Mouse (Mus musculus): ENCODE data around the gene Atp6v0c.

The Atp6v0c gene

DNA sequence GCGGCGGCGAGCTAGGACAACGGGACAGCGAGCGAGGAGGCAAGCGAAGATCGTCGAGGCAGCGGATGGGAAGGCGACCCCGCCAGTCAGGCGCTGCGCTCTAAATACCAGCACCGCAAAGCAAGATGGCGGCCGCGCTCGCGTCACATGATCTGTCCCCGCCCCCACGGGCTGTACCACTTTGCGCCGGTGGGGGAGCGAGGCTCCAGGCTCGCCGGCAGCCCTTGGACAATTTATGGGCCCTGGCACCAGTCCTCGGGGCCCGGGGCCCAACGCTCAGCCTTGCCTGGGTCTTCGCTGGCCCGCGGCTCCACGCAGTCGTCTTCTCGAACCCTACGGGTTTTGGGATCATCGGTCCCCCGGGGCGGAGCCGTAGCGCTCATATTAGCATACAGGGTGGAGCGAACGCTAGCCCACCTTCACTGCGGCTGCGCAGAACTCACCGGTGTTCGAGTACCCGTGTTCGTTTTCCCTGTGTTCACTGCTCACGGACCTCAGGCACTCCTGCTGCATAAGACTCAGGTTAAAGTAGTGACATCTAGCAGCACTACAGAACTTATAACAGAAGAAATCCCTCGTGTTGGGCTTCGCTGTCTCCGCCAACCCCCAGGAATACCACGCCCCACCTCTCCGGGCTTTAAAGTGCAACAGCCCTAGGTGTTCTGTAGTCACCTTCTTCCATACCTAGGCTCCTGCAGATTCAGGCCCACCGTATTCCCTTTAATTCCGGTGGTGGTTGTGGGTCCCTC is at the start of gene Atp6v0c:
Atp6v0c (minus strand) TSS at position 386 of the 749 bp plus-strand sequence.
- DNase-seq: peak; percentile 95

GRCm38 (mm10) chr17:24216836-24217235 is 47.3 kb upstream of the Atp6v0c start:
- DNase-seq: no peak

GRCm38 (mm10) chr17:24213186-24213585 is 43.7 kb upstream of the Atp6v0c start:
- no peak for DNase-seq

DNA sequence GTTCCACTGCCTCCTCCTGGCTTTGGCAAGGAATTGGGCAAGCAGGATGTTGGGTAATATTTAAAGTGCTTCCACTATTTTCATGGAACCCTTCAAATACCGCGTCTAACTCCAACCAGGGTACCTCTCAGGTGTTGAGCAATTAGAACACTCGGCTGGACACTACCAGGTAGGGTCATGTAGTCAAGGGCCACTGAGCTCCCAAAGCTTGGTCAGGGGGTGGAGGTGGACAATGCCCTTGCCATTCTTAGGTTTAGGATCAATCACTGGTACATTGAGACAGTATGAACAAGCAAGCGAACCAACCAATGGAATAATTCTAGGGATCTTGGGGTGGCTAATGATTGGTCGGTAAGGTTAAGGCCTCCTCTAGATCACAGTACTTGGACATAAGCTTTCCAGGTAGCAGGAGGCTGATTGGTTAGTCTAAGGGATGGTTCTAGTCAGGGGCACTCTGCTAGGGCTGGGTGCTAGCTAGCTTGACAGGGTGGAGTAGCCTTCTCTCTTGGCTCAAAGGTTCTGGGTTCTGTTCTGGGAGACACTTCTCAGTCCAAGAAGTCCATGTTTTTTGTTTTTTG is 43.0 kb upstream of the Atp6v0c start:
- DNase-seq: no peak

DNA sequence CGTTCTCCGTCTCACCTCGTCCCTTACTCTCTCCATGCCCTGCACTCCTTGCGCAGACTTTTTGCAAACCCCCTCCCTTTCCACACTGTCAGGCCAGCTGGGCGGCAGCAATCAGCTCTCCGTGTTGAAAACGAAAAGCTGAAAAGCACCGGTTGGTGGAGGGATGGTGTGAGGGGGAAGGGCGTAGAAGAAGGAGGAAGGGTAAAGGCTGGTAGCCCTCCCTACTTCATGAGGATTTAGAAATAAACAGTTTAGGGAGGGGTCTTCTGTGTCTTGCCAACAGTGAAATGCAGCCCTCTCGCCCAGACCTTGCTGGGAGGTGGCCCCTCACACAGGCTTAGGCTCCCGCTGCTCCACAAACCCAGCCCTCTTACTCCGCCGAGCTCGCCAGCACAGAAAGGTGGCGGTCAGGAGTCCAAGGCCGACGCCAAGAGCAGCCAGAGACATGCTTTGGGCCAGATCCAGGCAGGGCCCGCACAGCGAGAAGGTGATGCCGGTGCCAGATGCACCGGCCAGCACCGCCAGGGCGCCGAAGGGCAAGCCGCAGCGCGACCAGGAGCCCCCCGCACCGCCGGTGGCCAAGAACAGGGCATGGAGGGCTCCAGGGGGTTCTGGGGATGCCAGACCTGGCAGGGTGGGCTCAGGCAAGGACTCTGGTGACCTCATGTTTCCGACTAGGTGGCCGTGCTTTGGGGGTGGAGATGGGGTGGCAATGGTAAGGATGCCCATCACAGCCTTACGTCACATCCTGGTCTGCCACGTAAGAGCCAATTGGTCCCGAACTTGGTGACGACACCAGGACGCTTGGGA is 42.3 kb upstream of the Atp6v0c start:
- DNase-seq: no peak

GRCm38 (mm10) chr17:24210591-24210990 is 41.1 kb upstream of the Atp6v0c start:
- no peak for DNase-seq

GRCm38 (mm10) chr17:24209916-24210240 is 40.4 kb upstream of the Atp6v0c start:
- no peak for DNase-seq

GRCm38 (mm10) chr17:24209043-24209915 is 39.8 kb upstream of the Atp6v0c start, which contains the start of gene Ntn3:
Gene Ntn3 (minus strand): TSS chr17:24209531.
- no peak for DNase-seq

GRCm38 (mm10) chr17:24208641-24209042 is 39.1 kb upstream of the Atp6v0c start:
- DNase-seq: no peak

DNA sequence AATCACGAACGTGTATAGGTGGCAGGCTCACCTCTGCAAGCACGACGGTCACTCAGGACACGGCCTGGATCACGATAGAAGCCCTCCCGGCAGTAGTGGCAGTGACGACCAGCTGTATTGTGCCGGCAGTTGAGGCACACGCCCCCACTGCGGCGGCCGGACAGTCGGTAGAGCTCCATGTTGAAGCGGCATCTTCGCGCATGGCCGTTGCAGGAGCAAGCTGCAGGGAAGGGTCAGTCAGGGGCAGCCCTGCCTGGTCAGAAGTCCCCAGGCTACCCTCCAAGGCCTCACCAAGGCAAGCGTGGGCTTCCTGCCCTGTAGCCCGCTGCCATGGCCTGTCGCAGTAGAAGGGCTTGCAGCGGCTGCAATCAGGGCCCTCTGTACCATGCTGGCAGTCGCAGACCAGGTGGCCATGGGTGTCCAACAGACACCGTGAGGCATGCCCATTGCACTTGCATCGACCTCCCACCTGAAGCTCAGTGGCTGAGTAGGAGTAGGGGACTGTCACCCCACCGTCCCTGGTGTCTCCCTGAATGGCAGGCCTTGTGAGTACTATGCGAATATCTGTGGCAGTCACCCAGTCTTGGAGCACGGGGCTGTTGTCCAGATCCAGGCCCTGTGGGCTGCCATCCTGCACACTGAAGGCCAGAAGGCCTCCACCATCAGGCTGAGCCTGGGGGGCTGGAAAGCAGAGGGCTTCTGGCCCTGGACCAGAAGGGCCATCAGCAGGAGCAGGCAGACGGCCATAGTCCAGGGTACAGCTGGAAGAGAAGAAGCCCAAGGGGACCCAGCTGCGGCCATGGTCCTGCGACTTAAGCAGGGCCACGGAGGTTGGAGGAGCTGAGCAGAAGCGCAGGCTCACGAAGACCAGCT is 38.5 kb upstream of the Atp6v0c start:
- no peak for DNase-seq

GRCm38 (mm10) chr17:24206451-24207351 is 37.2 kb upstream of the Atp6v0c start:
- DNase-seq: peak; percentile 35

DNA sequence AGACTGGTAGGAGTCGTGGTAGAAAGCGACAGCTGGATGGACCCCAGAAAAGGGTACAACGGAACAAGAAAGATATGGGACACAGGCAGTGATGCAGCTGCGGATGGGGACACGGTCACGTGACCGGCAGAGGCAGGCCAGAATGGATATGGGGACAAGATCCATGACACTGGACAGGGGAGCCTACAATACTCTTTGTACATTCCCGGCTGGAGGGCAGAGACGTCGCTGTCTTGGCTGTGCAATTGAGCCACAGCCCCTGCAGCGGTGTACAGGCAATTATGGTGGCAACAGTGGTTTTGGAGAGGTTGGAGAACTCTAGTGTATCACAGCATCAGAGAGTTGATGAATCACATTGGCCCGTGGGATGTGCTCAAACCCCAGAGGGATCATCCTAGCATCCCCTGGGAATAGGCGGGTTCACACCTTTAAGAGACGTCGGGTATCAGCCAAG is 36.4 kb upstream of the Atp6v0c start:
- no peak for DNase-seq

- DNase-seq: peak; percentile 86
Measured at GRCm38 (mm10) chr17:24205284-24205888, 35.9 kb upstream of the Atp6v0c start, which contains the start of gene Tbc1d24. Gene Tbc1d24 (minus strand): TSS chr17:24205562.

- DNase-seq: no peak
Measured at GRCm38 (mm10) chr17:24204846-24205245, 35.3 kb upstream of the Atp6v0c start.

- DNase-seq: no peak
Measured at GRCm38 (mm10) chr17:24203611-24204534, 34.4 kb upstream of the Atp6v0c start.

DNA sequence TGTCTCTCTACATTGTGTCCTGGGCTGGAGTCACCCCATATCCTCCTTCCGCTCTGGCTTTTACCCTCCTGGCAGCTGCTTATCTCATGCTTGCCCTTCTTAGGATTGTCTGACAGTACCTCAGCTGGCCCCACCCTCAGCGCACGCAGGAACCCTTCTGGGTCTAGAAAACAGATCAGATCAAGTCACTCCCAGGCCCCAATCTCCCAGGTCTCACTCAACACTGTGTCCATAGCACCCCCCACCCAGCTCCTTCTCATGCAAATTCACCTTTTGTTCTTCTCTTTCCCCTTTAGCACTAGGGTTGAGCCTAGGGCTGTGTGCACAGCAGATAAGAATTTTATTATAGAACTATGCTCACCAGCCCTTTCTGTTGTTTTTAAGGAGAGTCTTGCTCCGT is 33.6 kb upstream of the Atp6v0c start:
- DNase-seq: no peak

DNA sequence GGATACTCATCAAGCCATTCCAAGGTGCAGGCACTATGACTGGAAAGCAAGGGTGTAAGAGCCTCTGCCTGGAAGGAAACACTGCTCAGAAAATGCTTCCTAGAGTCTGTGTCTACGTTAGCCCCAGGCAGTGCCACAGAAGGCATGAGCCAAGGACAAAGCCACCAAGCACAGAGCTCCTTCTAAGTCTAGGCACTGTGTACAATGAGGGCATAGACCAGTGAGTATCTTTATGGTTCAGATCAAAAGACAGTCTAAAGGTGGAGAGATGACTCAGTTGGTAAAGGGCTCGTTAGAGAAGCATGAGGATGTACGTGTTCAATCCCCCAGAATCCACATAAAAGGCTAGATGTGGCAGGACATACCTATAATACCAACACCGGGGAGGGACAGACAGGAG is 31.6 kb upstream of the Atp6v0c start:
- no peak for DNase-seq

DNA sequence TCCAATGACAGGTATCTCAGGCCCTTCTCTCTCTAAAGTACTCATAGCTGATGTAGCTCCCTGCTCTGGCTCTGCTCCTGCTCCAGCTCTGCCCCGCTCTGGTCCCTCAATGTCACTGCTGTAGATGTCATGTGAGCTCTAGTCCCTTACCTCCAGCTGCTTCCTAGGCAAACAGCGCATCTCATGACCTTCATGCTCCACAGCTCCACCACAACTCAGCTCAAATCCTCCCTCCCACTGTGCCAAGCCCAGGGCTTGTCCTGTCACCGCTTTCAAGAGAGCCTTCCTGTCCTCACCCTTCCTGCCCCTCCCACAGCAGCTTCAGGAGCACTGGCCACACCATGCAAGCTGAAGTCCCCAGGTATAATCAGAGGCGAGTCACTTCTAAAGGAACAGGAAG is 30.2 kb upstream of the Atp6v0c start:
- no peak for DNase-seq

- DNase-seq: no peak
Measured at GRCm38 (mm10) chr17:24199252-24199651, 29.8 kb upstream of the Atp6v0c start.
